Mouse (Mus musculus) cerebellum, adult 2 months (tissue): ENCODE results near the gene Rad51c.

Experiments
- CTCF ChIP-seq: fragments of 200-500 bp; IDR thresholded peaks from 2 replicates; pipeline ENCODE4 v1.5.1; 2011; ENCODE audit warnings: low read depth, mild to moderate bottlenecking, control low read depth, low read length, moderate library complexity, borderline replicate concordance; ENCODE audit not compliant: insufficient read depth
- POLR2A ChIP-seq: fragments of 200-500 bp; IDR thresholded peaks from 2 replicates; pipeline ENCODE4 v1.6.1; 2011; ENCODE audit warnings: low read length, control low read depth, borderline replicate concordance; ENCODE audit not compliant: insufficient read depth

- TF ChIP-seq CTCF (no peak), POLR2A (peak; percentile 98)
Observed at GRCm38 (mm10) chr11:87404111-87404853, 472 bp downstream of the Rad51c start.
